Mouse (Mus musculus) urinary bladder, adult 2 months (tissue): ENCODE measurements at regions not wholly inside any gene's neighbourhood (a gene's known extent, or its start where the extent isn't known, plus 50 kb on each side); places are given as distances from the start of the nearest gene placed in this dataset.
"Not testable (repeated sequence)": the region's sequence is repeated elsewhere in the genome, so short reads cannot be mapped to it uniquely, and the experiment has no call there.

Experiments used
- DNase-seq: peaks from one replicate; pipeline ENCODE4 v3.0.0; 2022; ENCODE audit warnings: low spot score

GRCm38 (mm10) chr1:43305349-43306278, 108.8 kb upstream of the Fhl2 start:
- no peak for DNase-seq

DNA sequence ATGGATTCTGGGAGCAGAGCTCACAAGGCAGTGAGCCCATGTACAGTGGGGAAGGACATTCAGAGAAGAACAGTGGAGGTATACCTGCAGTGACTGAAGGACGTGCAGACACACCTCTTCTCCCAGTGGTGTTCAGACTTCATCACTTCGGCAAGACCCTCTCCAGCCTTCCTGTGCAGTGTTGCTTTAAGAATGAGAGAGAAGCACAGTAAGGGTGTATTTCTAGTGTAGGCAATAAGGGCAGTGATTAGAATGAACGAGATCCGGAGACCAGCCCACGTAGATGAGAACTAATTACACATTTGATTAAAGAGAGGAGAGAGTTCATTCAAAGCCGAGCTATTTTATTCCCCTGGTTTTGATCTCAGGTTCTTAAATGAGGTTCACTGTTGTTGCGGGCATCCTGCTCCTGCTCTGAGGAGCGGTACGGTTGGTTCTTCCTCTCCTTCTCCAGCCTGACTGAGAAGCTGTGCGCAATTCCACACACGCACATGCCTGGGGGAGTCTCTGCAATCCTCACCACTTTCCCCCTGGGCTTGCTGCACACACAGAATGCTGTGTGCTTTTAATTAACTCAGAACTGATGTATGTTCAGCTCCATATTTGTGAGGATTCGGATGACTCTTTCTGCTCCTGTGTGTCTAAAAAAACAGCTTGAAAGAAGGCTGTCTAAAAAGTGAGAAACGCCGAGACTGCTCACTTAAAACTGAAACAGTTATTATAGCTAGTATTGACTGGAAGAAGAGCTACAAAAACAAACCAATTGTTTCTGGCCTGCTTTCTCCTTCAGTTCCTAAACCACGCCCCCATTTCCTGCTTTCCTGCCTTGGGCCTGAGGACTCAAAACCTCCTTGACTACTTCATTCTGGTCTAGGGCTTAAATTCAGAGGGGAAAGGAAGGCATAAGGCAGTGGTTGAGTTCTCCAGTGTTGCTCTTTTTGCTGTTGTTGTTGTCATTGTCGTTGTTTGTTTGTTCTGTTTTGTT, 114.2 kb upstream of the Fhl2 start:
- no peak for DNase-seq

GRCm38 (mm10) chr1:43316331-43316730, 119.5 kb upstream of the Fhl2 start:
- not testable (repeated sequence) for DNase-seq

DNA sequence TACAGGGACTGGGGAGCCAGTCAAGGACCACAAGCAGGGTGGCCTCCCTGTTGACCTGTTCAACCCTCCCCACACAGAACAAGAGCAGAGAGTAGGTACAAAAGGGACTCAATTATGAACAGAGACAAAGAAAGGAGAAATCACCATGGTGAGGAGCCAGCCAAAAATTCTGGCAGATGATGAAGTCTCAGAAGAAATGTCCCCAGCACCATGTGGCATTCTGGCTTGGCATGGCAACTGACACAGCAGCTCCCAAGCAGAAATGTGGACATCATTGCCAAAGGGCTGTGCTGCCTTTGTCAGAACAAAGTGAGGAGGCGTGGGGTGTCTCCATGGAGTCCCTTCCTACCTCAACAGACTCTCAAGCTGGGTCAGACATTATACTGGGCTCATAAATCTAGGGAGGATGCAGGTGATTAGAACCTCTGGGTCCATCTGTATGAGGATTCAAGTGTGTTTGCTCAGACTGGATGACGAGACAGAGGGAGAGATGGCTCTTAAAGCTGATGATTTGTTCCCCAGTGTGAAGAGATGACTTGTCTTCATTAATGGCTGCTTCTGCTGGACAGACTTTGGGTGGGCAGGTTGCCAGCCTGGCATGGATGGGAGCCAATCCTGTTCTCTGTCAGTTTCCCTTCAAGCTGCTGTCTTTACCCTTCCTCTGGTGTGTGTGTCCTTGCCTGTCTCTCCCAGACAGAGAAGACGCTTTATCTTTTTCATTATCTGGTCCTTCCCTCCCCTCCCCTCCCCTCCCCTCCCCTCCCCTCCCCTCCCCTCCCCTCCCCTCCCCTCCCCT, 120.5 kb upstream of the Fhl2 start:
- DNase-seq, result no peak

GRCm38 (mm10) chr1:43333488-43333887, 110.9 kb upstream of the Nck2 start:
- not testable (repeated sequence) for DNase-seq

DNA sequence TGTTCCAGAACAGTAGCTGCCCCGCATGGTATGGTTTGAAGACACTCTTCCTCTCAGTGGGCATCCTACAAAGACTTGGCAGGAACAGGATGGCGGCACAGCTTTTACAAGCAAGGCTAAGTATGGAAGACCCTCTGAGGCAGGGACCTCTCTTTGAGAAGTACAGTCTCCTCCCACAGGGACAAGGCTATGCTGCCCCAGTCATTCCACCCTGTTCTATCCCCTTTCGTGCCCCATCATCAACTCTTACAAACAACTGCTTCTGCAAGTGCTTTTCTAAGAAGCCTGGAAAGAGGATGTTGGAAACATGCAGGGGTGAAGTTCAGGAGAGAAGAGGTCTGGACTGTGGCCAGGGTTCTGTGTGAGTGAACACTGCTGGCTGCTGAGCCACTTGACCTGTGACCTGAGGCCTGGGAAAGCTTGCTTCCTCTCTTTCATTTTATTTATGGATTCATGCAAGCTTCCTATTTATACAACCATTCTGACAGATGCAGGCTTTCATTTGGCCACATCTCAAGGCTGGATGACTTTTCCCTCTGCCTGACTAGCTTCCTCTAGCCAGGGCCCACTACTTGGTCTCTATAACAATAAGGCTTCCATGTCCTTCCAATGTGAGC, 107.1 kb upstream of the Nck2 start:
- DNase-seq, result no peak

DNA sequence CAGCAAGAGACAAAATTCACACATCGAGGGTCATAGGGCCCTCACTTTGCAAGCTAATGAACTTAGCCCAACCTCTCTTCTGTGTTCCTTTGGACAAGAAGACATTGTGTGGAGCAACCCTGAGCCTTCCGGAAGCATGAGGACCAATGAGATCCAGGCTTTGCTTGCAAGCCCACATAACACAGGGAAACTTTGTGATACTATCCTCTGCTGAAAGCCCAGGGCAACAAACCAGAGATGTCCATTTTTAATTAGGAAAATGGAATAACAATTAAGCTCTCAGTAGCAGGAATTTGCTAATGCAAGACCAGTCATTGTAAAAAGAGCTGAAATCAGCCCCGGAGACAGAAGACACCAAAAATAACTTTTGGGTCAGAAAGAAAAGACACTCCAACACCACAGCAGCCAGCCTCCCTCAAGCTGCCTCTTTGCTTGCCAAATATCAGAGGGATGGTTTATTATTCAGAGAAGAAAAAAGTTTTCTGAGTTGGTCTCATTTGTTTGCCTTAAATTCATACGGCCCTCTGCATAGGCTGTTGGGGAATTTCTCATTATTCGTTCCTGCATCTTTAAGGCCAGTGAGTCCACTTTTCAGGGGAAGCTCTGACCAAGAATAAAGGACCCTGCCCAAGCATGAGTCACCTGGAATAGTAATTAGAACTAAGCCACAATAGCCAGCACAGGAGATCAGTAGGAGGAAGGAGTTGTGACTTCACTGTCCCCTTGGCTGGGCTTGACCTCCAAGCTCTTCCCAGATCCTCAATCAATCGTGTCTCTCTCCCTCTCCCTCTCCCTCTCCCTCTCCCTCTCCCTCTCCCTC, 106.1 kb upstream of the Nck2 start:
- DNase-seq, result no peak

- DNase-seq, result no peak
Observed at GRCm38 (mm10) chr1:43342848-43343247, 101.5 kb upstream of the Nck2 start.

- no peak for DNase-seq
Observed at GRCm38 (mm10) chr1:43343410-43343809, 101.0 kb upstream of the Nck2 start.

DNA sequence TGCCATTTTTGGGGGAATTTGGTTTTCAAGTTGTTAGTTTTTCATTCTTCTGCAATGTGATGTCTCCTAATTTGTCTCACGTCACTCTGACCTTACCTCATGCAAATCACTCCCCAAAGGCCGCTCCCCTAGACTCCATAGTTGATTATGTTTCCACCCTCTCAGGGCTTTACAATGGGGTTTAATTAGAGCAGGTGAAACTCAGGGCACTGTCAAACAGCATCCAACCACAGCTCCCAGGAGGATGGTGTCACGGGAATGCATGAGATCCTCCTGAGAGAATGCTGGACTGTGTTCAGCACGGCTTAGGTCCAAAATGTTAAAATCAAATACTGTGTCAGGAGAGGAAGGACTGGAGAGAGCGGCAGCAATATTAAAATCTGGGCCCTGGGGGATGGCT, 100.4 kb upstream of the Nck2 start:
- no peak for DNase-seq

DNA sequence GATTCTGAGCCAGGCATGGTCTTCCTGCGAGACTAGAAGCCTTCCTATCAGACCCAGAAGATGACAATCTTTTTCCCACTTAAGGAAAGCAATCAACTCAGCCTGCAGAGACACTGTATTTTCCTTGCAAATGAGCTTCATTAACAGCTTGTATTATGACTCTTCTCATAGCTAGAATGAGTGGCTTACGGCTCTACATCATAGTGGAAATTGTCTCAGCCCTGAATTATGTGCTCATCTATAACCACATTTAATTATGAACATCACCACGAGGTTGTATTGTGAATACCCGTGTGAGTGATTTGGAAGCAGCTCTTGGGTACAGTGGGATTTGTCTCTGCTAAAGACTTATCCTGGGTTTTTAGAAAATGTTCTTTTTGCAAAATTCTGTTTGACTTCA, 97.2 kb upstream of the Nck2 start:
- DNase-seq, result no peak

DNA sequence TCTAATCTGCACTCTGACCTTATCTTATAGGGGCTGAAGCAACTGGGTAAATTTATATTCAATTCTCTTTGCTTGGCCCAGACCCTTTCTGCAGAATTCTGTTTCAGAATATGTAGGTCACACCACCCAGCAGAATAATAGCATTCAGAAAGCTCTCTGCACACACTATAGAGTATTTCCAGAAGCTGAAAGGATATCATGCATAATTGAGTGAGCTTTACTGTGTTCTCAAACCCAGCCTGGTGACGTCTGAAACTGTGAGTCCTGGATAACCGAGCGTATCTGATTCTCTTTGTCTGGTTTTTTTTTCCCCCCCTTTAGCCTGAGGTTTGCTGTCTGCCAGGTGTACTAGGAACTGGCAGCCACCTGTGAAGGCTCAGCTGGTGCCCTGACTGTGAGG, 94.4 kb upstream of the Nck2 start:
- no peak for DNase-seq

GRCm38 (mm10) chr1:43358191-43358590, 86.2 kb upstream of the Nck2 start:
- no peak for DNase-seq

DNA sequence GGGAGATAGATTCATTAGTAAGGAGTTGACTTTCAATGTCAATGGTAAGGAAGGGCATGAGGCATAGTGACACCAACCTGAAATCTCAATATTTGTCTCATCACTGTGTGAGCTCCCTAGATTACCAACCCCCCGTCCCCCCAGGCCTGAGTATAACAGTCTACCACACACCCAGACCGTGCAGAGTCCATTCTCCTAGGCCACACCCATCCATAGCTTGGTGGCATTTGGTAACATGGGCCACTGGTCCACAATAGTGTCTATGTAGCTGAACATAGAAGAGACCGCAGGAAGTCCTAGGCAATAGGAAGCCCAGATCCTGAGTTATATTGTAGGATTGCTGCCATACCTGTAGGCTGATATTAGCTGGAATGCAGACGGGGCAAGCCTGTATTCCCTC, 84.7 kb upstream of the Nck2 start:
- no peak for DNase-seq

DNA sequence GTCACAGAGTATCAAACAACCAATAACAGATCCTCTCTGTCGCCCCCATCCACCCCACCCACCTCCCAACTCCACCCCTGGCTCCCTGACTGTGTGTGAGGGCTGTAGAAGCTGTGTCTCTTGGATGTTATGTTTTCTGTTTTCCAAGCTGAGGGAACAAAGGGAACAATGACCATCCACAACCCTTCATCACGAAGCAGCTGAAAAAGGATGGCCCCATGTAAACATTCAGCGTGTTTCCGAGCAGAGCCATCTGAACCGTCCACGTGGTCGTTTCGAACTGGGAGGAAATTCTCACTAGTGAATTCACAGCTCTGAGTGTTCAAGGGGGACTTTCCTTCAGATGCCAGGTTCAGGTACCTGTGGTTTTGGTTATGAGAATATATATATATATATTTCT, 84.1 kb upstream of the Nck2 start:
- DNase-seq, result no peak

GRCm38 (mm10) chr1:43360741-43361140, 83.6 kb upstream of the Nck2 start:
- no peak for DNase-seq

GRCm38 (mm10) chr1:43361455-43361863, 82.9 kb upstream of the Nck2 start:
- DNase-seq, result no peak

- DNase-seq, result no peak
Observed at GRCm38 (mm10) chr1:43362136-43362535, 82.2 kb upstream of the Nck2 start.

DNA sequence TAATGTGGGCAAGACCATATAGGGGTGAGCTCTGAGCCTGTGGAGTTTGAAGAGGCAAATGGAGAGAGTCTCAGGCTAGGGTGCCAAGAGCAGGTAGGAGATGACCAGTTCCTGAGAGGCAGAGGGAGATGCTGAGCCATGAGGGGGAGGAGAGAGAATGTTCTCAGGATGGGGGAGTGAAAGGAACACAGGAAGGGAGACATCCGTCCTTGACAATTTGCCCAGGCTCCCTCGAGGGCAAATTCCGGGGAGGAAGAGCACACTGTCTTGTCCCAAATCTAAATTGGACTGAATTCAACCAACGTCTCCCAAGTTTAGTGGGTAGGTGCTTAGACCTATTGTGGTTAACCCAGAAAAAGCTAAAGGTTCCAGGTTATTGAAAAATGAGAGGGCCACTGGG, 81.2 kb upstream of the Nck2 start:
- DNase-seq, result no peak

DNA sequence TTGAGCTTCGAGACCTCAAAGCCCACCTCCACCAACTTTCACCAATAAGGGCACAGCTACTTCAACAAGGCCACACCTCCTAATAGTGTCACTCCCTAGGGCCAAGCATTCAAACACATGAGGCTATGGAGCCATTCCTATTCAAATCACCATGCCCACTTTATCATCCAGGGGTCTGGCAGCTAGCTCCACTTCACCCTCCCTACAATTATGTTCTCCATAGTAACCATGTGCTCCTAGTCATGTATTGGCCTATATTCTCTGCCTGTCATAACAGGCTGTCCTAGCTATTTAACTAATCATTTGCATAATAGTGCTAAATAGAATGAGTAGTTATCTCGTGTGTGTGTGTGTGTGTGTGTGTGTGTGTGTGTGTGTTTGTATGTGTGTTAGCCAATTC, 77.9 kb upstream of the Nck2 start:
- no peak for DNase-seq
